Mouse (Mus musculus) midbrain, embryonic 16.5 days (tissue): ENCODE results near the gene Dcaf7. TPM values are rescaled to one million over a fixed set of nuclear protein-coding genes. Genes with fewer than 3 reads are reported as not detected.
"Not testable (repeated sequence)": the region's sequence is repeated elsewhere in the genome, so short reads cannot be mapped to it uniquely, and the experiment has no call there.

Experiments
- ATAC-seq: fragments of 200-750 bp; cut with Nextera tagmentation; 2 replicates; pipeline ENCODE4 v1.8.0; 2017; ENCODE audit warnings: moderate TSS enrichment
- H3K27ac ChIP-seq: fragments of 300-500 bp; sonication (generic); 2 replicates; pipeline ENCODE4 v1.5.1; 2014; ENCODE audit warnings: mild to moderate bottlenecking, low read length, mixed read lengths
- H3K27me3 ChIP-seq: fragments of 300-500 bp; sonication (generic); 2 replicates; pipeline ENCODE4 v1.6.1; 2014; ENCODE audit warnings: low read depth, low read length, mixed read lengths; ENCODE audit not compliant: control insufficient read depth, insufficient read depth
- H3K36me3 ChIP-seq: fragments of 300-500 bp; sonication (generic); 2 replicates; pipeline ENCODE4 v1.6.1; 2014; ENCODE audit warnings: mild to moderate bottlenecking, low read length, moderate library complexity, mixed read lengths; ENCODE audit not compliant: control insufficient read depth, insufficient read depth
- H3K4me1 ChIP-seq: fragments of 300-500 bp; sonication (generic); 2 replicates; pipeline ENCODE4 v1.6.1; 2014; ENCODE audit warnings: mild to moderate bottlenecking, low read length, mixed read lengths; ENCODE audit not compliant: control insufficient read depth, insufficient read depth
- H3K4me2 ChIP-seq: fragments of 300-500 bp; sonication (generic); 2 replicates; pipeline ENCODE4 v1.6.1; 2014; ENCODE audit warnings: mild to moderate bottlenecking, low read length, mixed read lengths
- H3K4me3 ChIP-seq: fragments of 300-500 bp; sonication (generic); 2 replicates; pipeline ENCODE4 v1.5.1; 2014; ENCODE audit warnings: low read depth, mild to moderate bottlenecking, low read length, moderate library complexity, mixed read lengths
- H3K9ac ChIP-seq: fragments of 300-500 bp; sonication (generic); 2 replicates; pipeline ENCODE4 v1.6.1; 2014; ENCODE audit warnings: low read depth, low read length, mixed read lengths
- H3K9me3 ChIP-seq: fragments of 300-500 bp; sonication (generic); replicated peaks from 2 replicates; pipeline ENCODE4 v1.6.1; 2014; ENCODE audit warnings: mild to moderate bottlenecking, low read length, mixed read lengths; ENCODE audit not compliant: control insufficient read depth, poor library complexity, severe bottlenecking
- WGBS: fragments of 180-500 bp; shearing (Covaris S2); extraction: QIAGEN DNeasy Blood & Tissue Kit; methylation state at CpG from one replicate; pipeline ENCODE4 v1.1.7; 2014; 5-methylcytosine and 5-hydroxymethylcytosine counted together
- polyA plus RNA-seq: library from polyadenylated mRNA; unstranded; fragments of >200 nt; fragmentation: Nextera tagmentation; extraction: Ambion mirVana; gene quantifications from 2 replicates; pipeline ENCODE4 v1.2.1, GENCODE M21; 2015

Dcaf7 gene
- polyA plus RNA-seq, 1 experiment from 2014 or later, result 187 TPM

DNA sequence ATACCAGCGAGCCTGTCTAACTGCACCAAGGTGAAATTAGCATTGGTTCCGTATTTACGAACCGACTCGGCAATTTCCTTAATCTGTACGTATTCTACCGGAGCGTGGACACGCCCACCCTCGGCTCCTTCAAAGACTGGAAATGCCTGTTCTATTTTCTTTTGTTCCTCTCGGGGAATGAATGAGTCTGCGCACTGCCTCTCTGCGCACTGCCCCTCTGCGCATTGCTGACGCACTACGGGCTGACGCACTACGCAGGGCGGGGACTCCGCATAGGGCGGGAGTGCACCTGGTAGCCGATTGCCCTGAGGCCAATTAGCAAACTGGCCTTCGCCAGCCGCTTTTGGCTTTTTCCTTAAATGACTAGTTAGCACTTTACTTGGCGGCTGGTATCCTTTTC lies 4.6 kb upstream of the Dcaf7 start:
- peak overlapping the region; percentile 27 for H3K4me3 ChIP-seq
- not testable (repeated sequence) for ATAC-seq, H3K9me3 ChIP-seq, H3K27me3 ChIP-seq, H3K4me1 ChIP-seq, H3K36me3 ChIP-seq
- peak overlapping the region; percentile 7; the same call in 1 of the 2 replicates for H3K9ac ChIP-seq
- peak overlapping the region; percentile 14; the same call in 1 of the 2 replicates for H3K4me2 ChIP-seq
- H3K27ac ChIP-seq, result peak overlapping the region; percentile 66
- WGBS, result 23% methylated on average over 4 of the region's 25 CpGs

DNA sequence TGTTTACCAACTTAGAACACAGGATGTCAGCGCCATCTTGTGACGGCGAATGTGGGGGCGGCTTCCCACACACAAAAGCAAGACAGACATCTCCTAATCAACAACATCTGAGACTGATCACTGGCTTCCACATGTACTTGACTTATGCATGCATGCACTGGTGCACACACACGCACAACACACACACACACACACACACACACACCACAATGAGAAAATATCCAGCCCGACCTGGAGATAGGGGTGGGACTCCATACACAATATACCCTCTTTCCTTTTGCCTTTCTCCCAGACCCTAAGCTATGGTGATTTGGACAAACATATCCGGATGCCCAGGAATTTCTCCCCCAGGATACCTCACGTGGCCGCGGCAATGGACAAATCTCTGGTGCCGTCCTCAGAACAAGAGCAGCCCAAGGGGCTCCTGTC lies 3.2 kb upstream of the Dcaf7 start:
- Histone ChIP-seq H3K4me1 (peaks cover 14% of the 10 kb centered on the region), H3K36me3 (no peaks in the 10 kb centered on the region), H3K4me2 (peak overlapping the region; percentile 43), H3K27ac (peak overlapping the region; percentile 73), H3K9me3 (no peaks in the 10 kb centered on the region), H3K27me3 (no peaks in the 10 kb centered on the region), H3K4me3 (no peak overlapping the region), H3K9ac (peak overlapping the region; percentile 50)
- WGBS, result 37% methylated on average over 11 of the region's 11 CpGs
- no peak for ATAC-seq

DNA sequence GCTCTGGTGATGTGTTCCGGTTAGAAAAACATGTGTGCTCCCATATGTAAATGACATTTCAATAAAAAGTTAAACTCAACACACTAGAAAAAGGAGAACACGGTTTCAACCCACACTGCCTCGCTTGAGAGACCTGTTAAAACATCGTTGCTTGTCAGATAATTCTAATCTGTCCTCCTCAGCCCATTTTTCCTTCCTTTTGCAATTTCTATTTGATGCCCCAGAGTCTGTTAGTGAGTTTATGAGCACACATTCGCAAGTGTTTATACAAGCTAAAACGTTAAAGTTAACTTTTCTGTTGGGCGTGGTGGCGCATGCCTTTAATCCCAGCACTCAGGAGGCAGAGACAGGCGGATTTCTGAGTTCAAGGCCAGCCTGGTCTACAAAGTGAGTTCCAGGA lies 1.7 kb upstream of the Dcaf7 start:
- no peaks in the 10 kb centered on the region for H3K36me3 ChIP-seq
- peaks cover 27% of the 10 kb centered on the region for H3K4me1 ChIP-seq
- ATAC-seq, result no peak
- WGBS, result 90% methylated on average over 9 of the region's 9 CpGs
- H3K9ac ChIP-seq, result no peak overlapping the region
- H3K9me3 ChIP-seq, result no peaks in the 10 kb centered on the region
- H3K27me3 ChIP-seq, result no peaks in the 10 kb centered on the region
- no peak overlapping the region for H3K27ac ChIP-seq
- H3K4me3 ChIP-seq, result no peak overlapping the region
- H3K4me2 ChIP-seq, result no peak overlapping the region

DNA sequence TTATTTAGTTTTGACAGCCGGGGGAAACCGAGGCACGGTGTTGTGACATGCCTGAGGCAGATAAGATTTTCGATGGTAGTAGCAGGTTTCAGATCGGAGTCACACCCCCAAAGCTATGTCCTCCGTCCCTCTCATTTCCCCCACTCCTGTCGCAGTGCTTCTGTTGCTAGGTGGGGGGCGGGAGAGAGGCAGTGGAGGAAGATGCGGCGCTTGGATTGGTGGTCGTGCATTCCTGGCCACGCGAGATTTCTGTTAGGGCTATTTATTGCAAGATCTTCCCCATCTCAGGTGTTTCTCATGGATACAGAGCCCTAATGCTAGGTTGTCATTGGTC lies 713 bp downstream of the Dcaf7 start:
- peaks cover 33% of the 10 kb centered on the region for H3K4me1 ChIP-seq
- WGBS, result 0% methylated on average over 13 of the region's 13 CpGs
- peak overlapping the region; percentile 96 for H3K27ac ChIP-seq
- peak overlapping the region; percentile 84 for H3K4me3 ChIP-seq
- peak overlapping the region; percentile 76 for H3K4me2 ChIP-seq
- no peaks in the 10 kb centered on the region for H3K9me3 ChIP-seq
- no peaks in the 10 kb centered on the region for H3K27me3 ChIP-seq
- no peaks in the 10 kb centered on the region for H3K36me3 ChIP-seq
- ATAC-seq, result peak; percentile 67
- H3K9ac ChIP-seq, result peak overlapping the region; percentile 87

DNA sequence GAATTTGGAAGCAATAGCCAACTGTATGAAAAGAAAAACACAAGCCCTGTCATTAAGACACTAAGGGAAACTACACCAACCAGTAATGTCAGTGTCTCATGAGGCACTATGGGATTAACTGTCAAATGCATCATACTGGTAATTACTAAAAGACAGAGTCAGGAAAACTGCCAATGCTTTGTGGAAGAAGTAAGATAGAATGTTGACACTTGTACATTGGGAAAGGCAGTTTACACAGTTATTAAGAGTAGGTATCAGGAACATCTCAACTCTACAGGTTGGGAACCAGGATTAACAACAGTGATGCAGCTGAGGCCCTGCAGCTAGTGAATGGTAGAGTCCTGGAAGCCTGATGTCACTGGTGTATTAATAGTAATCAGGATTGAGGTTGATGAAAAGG lies 7.7 kb downstream of the Dcaf7 start:
- ATAC-seq, result no peak
- no peaks in the 10 kb centered on the region for H3K27me3 ChIP-seq
- H3K4me3 ChIP-seq, result no peak overlapping the region
- no peak overlapping the region for H3K9ac ChIP-seq
- H3K27ac ChIP-seq, result no peak overlapping the region
- H3K36me3 ChIP-seq, result peaks cover 12% of the 10 kb centered on the region; the same call in 1 of the 2 replicates
- H3K4me1 ChIP-seq, result peaks cover 11% of the 10 kb centered on the region
- H3K9me3 ChIP-seq, result no peaks in the 10 kb centered on the region
- H3K4me2 ChIP-seq, result no peak overlapping the region

DNA sequence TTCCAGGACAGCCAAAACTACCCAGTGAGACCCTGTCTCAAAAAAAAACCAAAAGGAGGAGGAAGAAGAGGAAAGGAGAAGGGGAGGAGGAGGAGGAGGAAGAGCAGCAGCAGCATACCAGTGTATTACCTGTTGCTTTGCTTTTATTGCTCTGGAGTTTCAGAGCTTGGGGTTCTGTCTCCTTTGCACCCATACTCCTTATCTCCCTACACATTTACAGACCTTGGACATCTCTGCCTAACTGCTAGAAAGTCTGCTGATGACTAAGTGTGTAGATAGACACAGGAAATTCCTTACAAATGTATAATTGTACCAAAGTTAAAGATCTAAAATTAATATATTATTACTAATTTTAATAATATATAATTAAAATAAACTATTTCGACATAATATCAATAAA lies 8.6 kb downstream of the Dcaf7 start:
- H3K27me3 ChIP-seq, result no peaks in the 10 kb centered on the region
- ATAC-seq, result no peak
- no peak overlapping the region for H3K4me3 ChIP-seq
- WGBS, result 93% methylated on average over 1 of the region's 1 CpGs
- H3K9ac ChIP-seq, result no peak overlapping the region
- H3K36me3 ChIP-seq, result peaks cover 12% of the 10 kb centered on the region; the same call in 1 of the 2 replicates
- no peak overlapping the region for H3K27ac ChIP-seq
- peaks cover 5% of the 10 kb centered on the region; the same call in 1 of the 2 replicates for H3K4me1 ChIP-seq
- no peak overlapping the region for H3K4me2 ChIP-seq
- no peaks in the 10 kb centered on the region for H3K9me3 ChIP-seq

DNA sequence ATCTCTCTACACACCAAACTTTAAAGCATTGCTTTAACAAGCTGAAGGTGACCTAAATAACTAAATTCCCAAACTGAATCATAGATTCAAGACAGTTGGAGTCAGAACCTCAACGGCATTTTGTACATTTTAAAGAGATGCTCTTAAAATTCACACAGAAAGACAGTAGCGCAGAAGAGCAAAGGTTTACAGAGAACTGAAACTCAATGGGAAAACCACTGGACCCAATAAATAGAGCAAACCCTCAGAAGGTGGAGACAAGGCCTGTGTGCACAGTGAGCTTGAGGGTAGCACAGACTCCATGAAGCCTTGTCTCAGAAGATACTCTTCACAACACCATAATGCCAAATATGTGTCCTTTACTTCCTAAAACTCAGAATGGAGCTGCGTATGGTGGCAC lies 9.1 kb downstream of the Dcaf7 start:
- H3K4me1 ChIP-seq, result no peaks in the 10 kb centered on the region
- H3K9ac ChIP-seq, result no peak overlapping the region
- no peak for ATAC-seq
- H3K9me3 ChIP-seq, result no peaks in the 10 kb centered on the region
- no peak overlapping the region for H3K4me2 ChIP-seq
- 91% methylated on average over 3 of the region's 3 CpGs for WGBS
- no peak overlapping the region for H3K27ac ChIP-seq
- peaks cover 14% of the 10 kb centered on the region; the same call in 1 of the 2 replicates for H3K36me3 ChIP-seq
- no peak overlapping the region for H3K4me3 ChIP-seq
- no peaks in the 10 kb centered on the region for H3K27me3 ChIP-seq

DNA sequence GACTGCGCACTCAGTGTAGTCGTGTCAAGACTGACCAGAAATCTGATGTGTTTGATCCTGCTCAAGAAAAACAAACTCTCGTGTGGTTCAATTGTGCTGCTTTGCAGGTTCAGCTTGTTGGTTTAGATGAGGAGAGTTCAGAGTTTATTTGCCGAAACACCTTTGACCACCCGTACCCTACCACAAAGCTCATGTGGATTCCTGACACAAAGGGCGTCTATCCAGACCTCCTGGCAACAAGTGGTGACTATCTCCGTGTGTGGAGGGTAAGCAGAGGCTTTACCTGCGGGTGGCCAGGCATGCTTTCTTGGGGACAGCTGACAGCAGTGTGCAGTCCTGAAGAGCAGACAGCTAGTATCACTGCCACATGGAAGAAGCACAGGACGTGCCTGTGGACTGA lies 9.9 kb downstream of the Dcaf7 start:
- peaks cover 22% of the 10 kb centered on the region for H3K36me3 ChIP-seq
- WGBS, result 87% methylated on average over 9 of the region's 9 CpGs
- no peak for ATAC-seq
- H3K27ac ChIP-seq, result no peak overlapping the region
- no peaks in the 10 kb centered on the region for H3K9me3 ChIP-seq
- no peaks in the 10 kb centered on the region for H3K4me1 ChIP-seq
- no peak overlapping the region for H3K9ac ChIP-seq
- no peaks in the 10 kb centered on the region for H3K27me3 ChIP-seq
- H3K4me3 ChIP-seq, result no peak overlapping the region
- no peak overlapping the region for H3K4me2 ChIP-seq

DNA sequence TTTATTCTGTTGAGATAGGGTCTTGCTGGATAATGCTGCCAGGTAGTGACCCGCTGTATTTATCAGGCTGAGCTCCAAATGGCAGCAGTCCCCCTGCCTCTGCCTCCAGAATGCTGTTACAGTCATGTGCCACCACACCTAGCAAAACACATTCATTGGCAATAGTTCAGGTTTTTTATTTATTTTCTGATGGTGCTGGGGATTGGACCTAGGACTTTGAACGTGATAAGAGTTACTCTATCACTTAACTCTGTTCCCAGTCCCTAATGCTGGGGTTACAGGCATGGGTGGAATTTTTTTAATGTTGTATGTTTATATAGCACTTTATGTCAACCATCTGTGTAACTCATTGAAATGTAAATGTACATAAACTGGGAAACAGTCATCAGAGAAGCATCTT lies 17.2 kb downstream of the Dcaf7 start:
- no peak overlapping the region for H3K4me3 ChIP-seq
- no peak overlapping the region for H3K9ac ChIP-seq
- peaks cover 66% of the 10 kb centered on the region for H3K36me3 ChIP-seq
- ATAC-seq, result no peak
- H3K9me3 ChIP-seq, result no peaks in the 10 kb centered on the region
- H3K4me2 ChIP-seq, result no peak overlapping the region
- WGBS, result 92% methylated on average over 2 of the region's 2 CpGs
- H3K27ac ChIP-seq, result no peak overlapping the region
- H3K27me3 ChIP-seq, result no peaks in the 10 kb centered on the region
- H3K4me1 ChIP-seq, result no peaks in the 10 kb centered on the region

DNA sequence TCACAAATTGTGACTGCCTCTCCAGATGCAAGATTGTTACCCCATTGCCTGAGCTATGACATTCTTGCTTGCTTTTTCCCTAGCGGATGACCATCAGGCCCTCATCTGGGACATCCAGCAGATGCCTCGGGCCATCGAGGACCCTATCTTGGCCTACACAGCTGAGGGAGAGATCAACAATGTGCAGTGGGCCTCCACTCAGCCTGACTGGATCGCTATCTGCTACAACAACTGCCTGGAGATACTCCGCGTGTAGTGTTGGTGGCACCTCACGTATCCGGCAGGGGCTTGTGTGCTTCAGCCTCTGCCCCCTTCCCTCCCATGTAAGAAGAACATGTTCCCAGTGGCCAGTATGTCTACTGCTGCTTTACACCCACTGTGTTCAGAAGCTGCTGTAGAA lies 17.9 kb downstream of the Dcaf7 start:
- Histone ChIP-seq H3K9ac (no peak overlapping the region), H3K36me3 (peaks cover 63% of the 10 kb centered on the region), H3K27me3 (no peaks in the 10 kb centered on the region), H3K4me2 (no peak overlapping the region), H3K4me1 (no peaks in the 10 kb centered on the region), H3K9me3 (no peaks in the 10 kb centered on the region), H3K4me3 (no peak overlapping the region), H3K27ac (no peak overlapping the region)
- 96% methylated on average over 8 of the region's 8 CpGs for WGBS
- ATAC-seq, result no peak
